Mouse (Mus musculus) ES-E14 (cell line): Measurements from ENCODE around the gene Satb2. TPM values are rescaled to one million over a fixed set of nuclear protein-coding genes. Genes with fewer than 3 reads are reported as not detected.

Experiments used
- DNase-seq: peaks from one replicate; pipeline ENCODE4 v3.0.0-alpha.2; 2013; ENCODE audit warnings: low read depth, low spot score
- H3K27ac ChIP-seq: 2 replicates; pipeline ENCODE4 v1.5.1; 2012; ENCODE audit warnings: low read depth, mild to moderate bottlenecking, low read length, moderate library complexity, mixed read lengths; ENCODE audit not compliant: poor library complexity, insufficient read depth, severe bottlenecking
- H3K36me3 ChIP-seq: 2 replicates; pipeline ENCODE4 v1.6.1; 2012; ENCODE audit warnings: mild to moderate bottlenecking, low read length, moderate library complexity, mixed read lengths; ENCODE audit not compliant: control insufficient read depth, poor library complexity, insufficient read depth, severe bottlenecking
- H3K4me1 ChIP-seq, 2 experiments: fragments of 150-350 bp in 1 of 2; sonication (generic) in 1 of 2; 2 replicates each; pipeline ENCODE4 v1.6.1; 2012; ENCODE audit warnings: low read length in 2 of 2, mild to moderate bottlenecking in 1 of 2, mixed read lengths in 1 of 2; ENCODE audit not compliant: control insufficient read depth in 2 of 2, insufficient read depth in 2 of 2, poor library complexity in 1 of 2
- H3K4me3 ChIP-seq, 2 experiments: fragments of 150-350 bp in 1 of 2; sonication (generic) in 1 of 2; 2 replicates each; pipeline ENCODE4 v1.5.1; 2012; ENCODE audit warnings: low read length in 2 of 2, low read depth in 1 of 2, mild to moderate bottlenecking in 1 of 2, mixed read lengths in 1 of 2; ENCODE audit not compliant: insufficient read depth in 1 of 2, poor library complexity in 1 of 2, severe bottlenecking in 1 of 2
- H3K9ac ChIP-seq: 2 replicates; pipeline ENCODE4 v1.6.1; 2012; ENCODE audit warnings: low read depth, mild to moderate bottlenecking, low read length, mixed read lengths; ENCODE audit not compliant: poor library complexity, insufficient read depth, severe bottlenecking
- H3K9me3 ChIP-seq: fragments of 150-350 bp; sonication (generic); 2 replicates; pipeline ENCODE4 v1.6.1; 2012; ENCODE audit warnings: low read depth, mild to moderate bottlenecking, low read length; ENCODE audit not compliant: control insufficient read depth, insufficient read depth
- CHD2 ChIP-seq: IDR thresholded peaks from 2 replicates; pipeline ENCODE4 v1.6.1; 2014; ENCODE audit warnings: mild to moderate bottlenecking, low read depth, low read length, inconsistent platforms
- HCFC1 ChIP-seq: IDR thresholded peaks from 2 replicates; pipeline ENCODE4 v1.6.1; 2012; ENCODE audit warnings: low read length, inconsistent platforms, borderline replicate concordance; ENCODE audit not compliant: insufficient read depth
- MAFK ChIP-seq: IDR thresholded peaks from 2 replicates; pipeline ENCODE4 v1.6.1; 2014; ENCODE audit warnings: mild to moderate bottlenecking, low read depth, low read length, inconsistent platforms; ENCODE audit not compliant: insufficient read depth
- ZC3H11A ChIP-seq: IDR thresholded peaks from 2 replicates; pipeline ENCODE4 v1.6.1; 2012; ENCODE audit warnings: low read depth, mild to moderate bottlenecking, inconsistent platforms, low read length, borderline replicate concordance
- ZNF384 ChIP-seq: IDR thresholded peaks from 2 replicates; pipeline ENCODE4 v1.6.1; 2012; ENCODE audit warnings: low read depth, low read length, inconsistent platforms
- in situ Hi-C, 2 experiments: fragments of 600-800 bp; cut with MboI; formaldehyde crosslinking; loops; one replicate each; pipeline ENCODE4 v1.15.1; 2025; ENCODE audit warnings: low sequenced_read_pairs in 2 of 2, inconsistent platforms in 1 of 2; ENCODE audit not compliant: unreplicated experiment in 2 of 2
- total RNA-seq: library from RNA; depleted of rRNA; stranded (reverse); fragments of 300-350 nt; gene quantifications from 2 replicates; pipeline ENCODE4 v1.2.3, GENCODE M21; 2012

Satb2 gene
- total RNA-seq, 1 experiment = 2.8 TPM

GRCm38 (mm10) chr1:56928731-56929130, 49.7 kb downstream of the Satb2 start:
- DNase-seq = no peak
- Histone ChIP-seq H3K9me3 (no peaks in the 10 kb centered on the region), H3K27ac (no peak overlapping the region), H3K4me3 (no peak overlapping the region), H3K9ac (no peak overlapping the region), H3K4me1 (no peaks in the 10 kb centered on the region), H3K36me3 (no peaks in the 10 kb centered on the region)
- in situ Hi-C loops = no loop called here
- TF ChIP-seq MAFK (no peak), ZNF384 (no peak), CHD2 (no peak), HCFC1 (no peak)

GRCm38 (mm10) chr1:56920472-56920871, 58.0 kb downstream of the Satb2 start:
- no peak for DNase-seq
- no peak overlapping the region for H3K9ac ChIP-seq
- H3K9me3 ChIP-seq = no peaks in the 10 kb centered on the region
- TF ChIP-seq CHD2 (no peak), HCFC1 (no peak), ZC3H11A (no peak), MAFK (no peak), ZNF384 (no peak)
- H3K36me3 ChIP-seq = no peaks in the 10 kb centered on the region
- H3K4me3 ChIP-seq = no peak overlapping the region
- H3K4me1 ChIP-seq = no peaks in the 10 kb centered on the region
- no peak overlapping the region for H3K27ac ChIP-seq
- in situ Hi-C loops = no loop called here

GRCm38 (mm10) chr1:56914279-56914678, 64.2 kb downstream of the Satb2 start:
- in situ Hi-C loops = no loop called here

GRCm38 (mm10) chr1:56900706-56901287, 77.7 kb downstream of the Satb2 start:
- H3K4me3 ChIP-seq = no peak overlapping the region
- in situ Hi-C loops = no loop called here
- H3K9ac ChIP-seq = no peak overlapping the region
- H3K36me3 ChIP-seq = no peaks in the 10 kb centered on the region
- no peak overlapping the region for H3K27ac ChIP-seq
- TF ChIP-seq ZC3H11A = no peak
- no peak for TF ChIP-seq ZNF384
- TF ChIP-seq MAFK = no peak
- no peak for TF ChIP-seq HCFC1
- no peak for TF ChIP-seq CHD2
- H3K4me1 ChIP-seq = no peaks in the 10 kb centered on the region
- no peak for DNase-seq
- H3K9me3 ChIP-seq = no peaks in the 10 kb centered on the region

More at GRCm38 (mm10) chr1:56914279-56914678, 64.2 kb downstream of the Satb2 start:
- no peaks in the 10 kb centered on the region for H3K36me3 ChIP-seq
- TF ChIP-seq HCFC1 (no peak), ZNF384 (no peak), CHD2 (no peak), ZC3H11A (no peak), MAFK (no peak)
- no peak for DNase-seq
- H3K9me3 ChIP-seq = no peaks in the 10 kb centered on the region
- no peak overlapping the region for H3K9ac ChIP-seq
- no peak overlapping the region for H3K27ac ChIP-seq
- H3K4me3 ChIP-seq = no peak overlapping the region
- no peaks in the 10 kb centered on the region for H3K4me1 ChIP-seq

- H3K9ac ChIP-seq = no peak overlapping the region
- no peak for DNase-seq
- no peaks in the 10 kb centered on the region for H3K9me3 ChIP-seq
- H3K4me1 ChIP-seq = no peaks in the 10 kb centered on the region
- no peak overlapping the region for H3K27ac ChIP-seq
- no peak overlapping the region for H3K4me3 ChIP-seq
- no peaks in the 10 kb centered on the region for H3K36me3 ChIP-seq
- in situ Hi-C loops = no loop called here
- TF ChIP-seq ZNF384 (no peak), ZC3H11A (no peak), HCFC1 (no peak), MAFK (no peak), CHD2 (no peak)
These were observed 78.3 kb downstream of the Satb2 start for GRCm38 (mm10) chr1:56900187-56900586.
